Mouse (Mus musculus): ENCODE measurements around the gene Dnajc5. TPM values are rescaled to one million over a fixed set of nuclear protein-coding genes. Genes with fewer than 3 reads are reported as not detected.

Gene Dnajc5
- polyA plus RNA-seq, 1 experiment from 2014 or later = 129 TPM

- Histone ChIP-seq H3K4me2 (no peak overlapping the region), H3K9me3 (no peaks in the 10 kb centered on the region), H3K9ac (no peak overlapping the region), H3K4me3 (replicated peaks) (no peak overlapping the region), H3K27ac (no peak overlapping the region), H3K36me3 (replicated peaks) (peaks cover 78% of the 10 kb centered on the region), H3K4me1 (peaks cover 13% of the 10 kb centered on the region), H3K27me3 (no peaks in the 10 kb centered on the region)
- WGBS = 83% methylated on average over 6 of the region's 6 CpGs
- no peak for ATAC-seq (ENCODE audit: low FRiP score)
Measured at GRCm38 (mm10) chr2:181587796-181588195, 67.5 kb downstream of the Dnajc5 start.

GRCm38 (mm10) chr2:181588229-181588780, 68.0 kb downstream of the Dnajc5 start:
- 91% methylated on average over 11 of the region's 11 CpGs for WGBS
- peaks cover 74% of the 10 kb centered on the region for H3K36me3 ChIP-seq (replicated peaks)

GRCm38 (mm10) chr2:181589011-181589731, 68.9 kb downstream of the Dnajc5 start:
- Histone ChIP-seq H3K9ac (no peak overlapping the region), H3K4me3 (replicated peaks) (no peak overlapping the region), H3K27ac (no peak overlapping the region), H3K9me3 (no peaks in the 10 kb centered on the region), H3K27me3 (no peaks in the 10 kb centered on the region), H3K4me1 (peaks cover 19% of the 10 kb centered on the region), H3K4me2 (no peak overlapping the region), H3K36me3 (replicated peaks) (peaks cover 66% of the 10 kb centered on the region)
- no peak for ATAC-seq (ENCODE audit: low FRiP score)
- 91% methylated on average over 10 of the region's 10 CpGs for WGBS

More at GRCm38 (mm10) chr2:181588229-181588780, 68.0 kb downstream of the Dnajc5 start:
- Histone ChIP-seq H3K4me1 (peaks cover 18% of the 10 kb centered on the region), H3K9me3 (no peaks in the 10 kb centered on the region), H3K27ac (no peak overlapping the region), H3K4me3 (replicated peaks) (no peak overlapping the region), H3K9ac (no peak overlapping the region), H3K27me3 (no peaks in the 10 kb centered on the region), H3K4me2 (no peak overlapping the region)
- ATAC-seq (ENCODE audit: low FRiP score) = no peak

GRCm38 (mm10) chr2:181589732-181590105, 69.4 kb downstream of the Dnajc5 start:
- no peak overlapping the region for H3K9ac ChIP-seq
- H3K36me3 ChIP-seq (replicated peaks) = peaks cover 61% of the 10 kb centered on the region
- no peaks in the 10 kb centered on the region for H3K9me3 ChIP-seq
- H3K4me3 ChIP-seq (replicated peaks) = no peak overlapping the region
- 95% methylated on average over 9 of the region's 9 CpGs for WGBS
- no peak overlapping the region for H3K4me2 ChIP-seq
- no peak overlapping the region for H3K27ac ChIP-seq
- H3K4me1 ChIP-seq = peaks cover 19% of the 10 kb centered on the region
- H3K27me3 ChIP-seq = no peaks in the 10 kb centered on the region
- no peak for ATAC-seq (ENCODE audit: low FRiP score)

GRCm38 (mm10) chr2:181590471-181590870, 70.2 kb downstream of the Dnajc5 start:
- no peak overlapping the region for H3K9ac ChIP-seq
- peaks cover 19% of the 10 kb centered on the region for H3K4me1 ChIP-seq
- H3K36me3 ChIP-seq (replicated peaks) = peaks cover 55% of the 10 kb centered on the region
- ATAC-seq (ENCODE audit: low FRiP score) = no peak
- H3K4me2 ChIP-seq = no peak overlapping the region
- no peaks in the 10 kb centered on the region for H3K27me3 ChIP-seq
- H3K9me3 ChIP-seq = no peaks in the 10 kb centered on the region
- 98% methylated on average over 5 of the region's 5 CpGs for WGBS
- no peak overlapping the region for H3K4me3 ChIP-seq (replicated peaks)
- H3K27ac ChIP-seq = no peak overlapping the region

GRCm38 (mm10) chr2:181591528-181592085, 71.3 kb downstream of the Dnajc5 start, which contains the start of gene Prpf6:
Gene Prpf6 (plus strand): TSS chr2:181591868.
- Histone ChIP-seq H3K9ac (peak within 1 kb of the TSS; percentile 96), H3K4me1 (peaks cover 19% of the 10 kb centered on the region), H3K4me3 (replicated peaks) (peak within 1 kb of the TSS; percentile 88), H3K4me2 (peak within 1 kb of the TSS; percentile 86), H3K9me3 (no peaks in the 10 kb centered on the region), H3K36me3 (replicated peaks) (peaks cover 54% of the 10 kb centered on the region), H3K27ac (peak within 1 kb of the TSS; percentile 81), H3K27me3 (no peaks in the 10 kb centered on the region)
- ATAC-seq (ENCODE audit: low FRiP score) = no peak
- 8% methylated on average over 5 of the region's 5 CpGs for WGBS

- Histone ChIP-seq H3K27ac (peak within 1 kb of the TSS; percentile 81), H3K4me1 (peaks cover 21% of the 10 kb centered on the region), H3K4me3 (replicated peaks) (peak within 1 kb of the TSS; percentile 88), H3K4me2 (peak within 1 kb of the TSS; percentile 86), H3K27me3 (no peaks in the 10 kb centered on the region), H3K9ac (peak within 1 kb of the TSS; percentile 96), H3K9me3 (no peaks in the 10 kb centered on the region), H3K36me3 (replicated peaks) (peaks cover 49% of the 10 kb centered on the region)
- ATAC-seq (ENCODE audit: low FRiP score) = peak; percentile 87
- under 1% methylated on average over 79 of the region's 97 CpGs for WGBS
Measured at GRCm38 (mm10) chr2:181592231-181593041, 72.2 kb downstream of the Dnajc5 start, which contains the start of gene Zfp512b. Gene Zfp512b (minus strand): TSS chr2:181592803.

GRCm38 (mm10) chr2:181593042-181593421, 72.7 kb downstream of the Dnajc5 start:
- peak; percentile 15; the same call in 1 of the 2 replicates for ATAC-seq (ENCODE audit: low FRiP score)
- Histone ChIP-seq H3K9me3 (no peaks in the 10 kb centered on the region), H3K36me3 (replicated peaks) (peaks cover 43% of the 10 kb centered on the region), H3K9ac (peak overlapping the region; percentile 96), H3K27ac (peak overlapping the region; percentile 81), H3K4me1 (peaks cover 27% of the 10 kb centered on the region), H3K4me3 (replicated peaks) (peak overlapping the region; percentile 88), H3K4me2 (peak overlapping the region; percentile 86), H3K27me3 (no peaks in the 10 kb centered on the region)
- 7% methylated on average over 6 of the region's 6 CpGs for WGBS

GRCm38 (mm10) chr2:181593937-181594336, 73.7 kb downstream of the Dnajc5 start:
- no peak overlapping the region for H3K4me3 ChIP-seq (replicated peaks)
- peaks cover 34% of the 10 kb centered on the region for H3K36me3 ChIP-seq (replicated peaks)
- H3K27ac ChIP-seq = no peak overlapping the region
- peaks cover 33% of the 10 kb centered on the region for H3K4me1 ChIP-seq
- no peaks in the 10 kb centered on the region for H3K27me3 ChIP-seq
- H3K9me3 ChIP-seq = no peaks in the 10 kb centered on the region
- no peak for ATAC-seq (ENCODE audit: low FRiP score)
- H3K4me2 ChIP-seq = no peak overlapping the region
- H3K9ac ChIP-seq = no peak overlapping the region

- H3K4me1 ChIP-seq = peaks cover 41% of the 10 kb centered on the region
Measured at GRCm38 (mm10) chr2:181594946-181595696, 74.8 kb downstream of the Dnajc5 start.

GRCm38 (mm10) chr2:181596221-181596960, 76.1 kb downstream of the Dnajc5 start:
- Histone ChIP-seq H3K27me3 (no peaks in the 10 kb centered on the region), H3K4me1 (peaks cover 42% of the 10 kb centered on the region), H3K4me3 (replicated peaks) (no peak overlapping the region), H3K9ac (no peak overlapping the region), H3K36me3 (replicated peaks) (peaks cover 16% of the 10 kb centered on the region; the same call in 1 of the 2 replicates), H3K9me3 (no peaks in the 10 kb centered on the region), H3K27ac (no peak overlapping the region), H3K4me2 (no peak overlapping the region)
- 64% methylated on average over 6 of the region's 6 CpGs for WGBS
- ATAC-seq (ENCODE audit: low FRiP score) = no peak

More at GRCm38 (mm10) chr2:181594946-181595696, 74.8 kb downstream of the Dnajc5 start:
- H3K27ac ChIP-seq = no peak overlapping the region
- H3K4me3 ChIP-seq (replicated peaks) = no peak overlapping the region
- 83% methylated on average over 4 of the region's 4 CpGs for WGBS
- H3K27me3 ChIP-seq = no peaks in the 10 kb centered on the region
- H3K36me3 ChIP-seq (replicated peaks) = peaks cover 22% of the 10 kb centered on the region
- H3K9me3 ChIP-seq = no peaks in the 10 kb centered on the region
- ATAC-seq (ENCODE audit: low FRiP score) = no peak
- no peak overlapping the region for H3K9ac ChIP-seq
- H3K4me2 ChIP-seq = no peak overlapping the region

Data from forebrain, embryonic 12.5 days (tissue).